Mouse (Mus musculus) brain, adult 10 weeks (tissue): ENCODE data around the gene Rrn3. TPM values are rescaled to one million over a fixed set of nuclear protein-coding genes. Genes with fewer than 3 reads are reported as not detected.

Experiments
- polyA plus RNA-seq: library from polyadenylated mRNA; stranded (reverse); fragments of 350-450 nt; fragmentation: Illumina TruSeq; extraction: RNeasy Lipid Tissue Mini Kit (QIAGEN cat#74804); gene quantifications from one replicate; pipeline ENCODE4 v1.2.3, GENCODE M21; 2015; ENCODE audit warnings: low read depth, low replicate concordance

Gene Rrn3
- polyA plus RNA-seq, result 41.2 TPM

GRCm38 (mm10) chr16:13780353-13781036 lies at the start of gene Rrn3:
Gene Rrn3 (plus strand): TSS chr16:13780708.

GRCm38 (mm10) chr16:13818560-13819393 lies 38.3 kb downstream of the Rrn3 start, which contains the start of gene Ntan1:
Gene Ntan1 (plus strand): TSS chr16:13818845.

Other genes starting within 250 kb of the Rrn3 start
- gene Parn, start 112.5 kb upstream of the Rrn3 start, polyA plus RNA-seq, result 23.1 TPM
- 43.0 TPM for gene Bfar, start 108.8 kb upstream of the Rrn3 start, polyA plus RNA-seq
- 2.9 TPM for gene 3110001I22Rik, start 108.8 kb upstream of the Rrn3 start, polyA plus RNA-seq
- gene Pla2g10, start 49.7 kb upstream of the Rrn3 start, polyA plus RNA-seq, result not detected
- 149 TPM for gene Ntan1, start 38.1 kb downstream of the Rrn3 start, polyA plus RNA-seq
- gene Pdxdc1, start 122.4 kb downstream of the Rrn3 start, polyA plus RNA-seq, result 74.0 TPM
- 83.7 TPM for gene Mpv17l, start 122.5 kb downstream of the Rrn3 start, polyA plus RNA-seq
- 231 TPM for gene 2900011O08Rik, start 205.9 kb downstream of the Rrn3 start, polyA plus RNA-seq
- 1.1 TPM for gene Ifitm7, start 206.2 kb downstream of the Rrn3 start, polyA plus RNA-seq